Mouse (Mus musculus): ENCODE data around the gene Agmat. TPM values are rescaled to one million over a fixed set of nuclear protein-coding genes. Genes with fewer than 3 reads are reported as not detected.
A peak's percentile ranks its signal among the peaks of the same experiment; 100 is the strongest.

Gene Agmat
- total RNA-seq, 2 experiments from 2014 or later: 2.0 to 2.7 TPM

DNA sequence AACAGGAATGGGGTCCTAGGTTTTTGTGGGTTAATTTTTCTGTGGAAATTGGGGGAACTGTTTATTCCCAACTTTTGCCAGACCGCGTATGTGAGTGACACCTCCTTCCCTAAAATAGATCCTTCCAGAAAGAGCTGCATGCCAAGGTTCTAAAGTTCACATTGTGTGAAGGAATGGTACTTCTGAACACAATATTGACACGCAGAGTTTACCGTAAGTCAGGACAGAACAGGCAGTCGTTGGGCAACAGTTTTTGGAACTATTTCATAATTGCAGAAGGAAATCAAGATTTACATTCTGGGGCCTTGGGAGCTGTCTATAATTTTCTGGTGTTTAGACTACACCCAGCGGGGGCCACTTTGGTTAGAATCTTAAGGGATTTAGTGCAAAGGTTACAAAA is 24.5 kb upstream of the Agmat start:
- no peak for TF ChIP-seq CTCF (IDR thresholded peaks at IDR 0.05)
- no peak for DNase-seq (ENCODE audit: extremely low spot score in 1 of 2, low spot score in 2 of 2)
- peak overlapping the region; percentile 72 for H3K4me3 ChIP-seq
- intact Hi-C loops (cut with DNase I): loop anchor here (1.0 to 10.0 kb wide), 3 partner anchors 58 to 233 kb away; partner anchors contain the start of genes Casp9 and Plekhm2
- peak overlapping the region; percentile 94; the same call in 1 of the 2 replicates for H3K27ac ChIP-seq

DNA sequence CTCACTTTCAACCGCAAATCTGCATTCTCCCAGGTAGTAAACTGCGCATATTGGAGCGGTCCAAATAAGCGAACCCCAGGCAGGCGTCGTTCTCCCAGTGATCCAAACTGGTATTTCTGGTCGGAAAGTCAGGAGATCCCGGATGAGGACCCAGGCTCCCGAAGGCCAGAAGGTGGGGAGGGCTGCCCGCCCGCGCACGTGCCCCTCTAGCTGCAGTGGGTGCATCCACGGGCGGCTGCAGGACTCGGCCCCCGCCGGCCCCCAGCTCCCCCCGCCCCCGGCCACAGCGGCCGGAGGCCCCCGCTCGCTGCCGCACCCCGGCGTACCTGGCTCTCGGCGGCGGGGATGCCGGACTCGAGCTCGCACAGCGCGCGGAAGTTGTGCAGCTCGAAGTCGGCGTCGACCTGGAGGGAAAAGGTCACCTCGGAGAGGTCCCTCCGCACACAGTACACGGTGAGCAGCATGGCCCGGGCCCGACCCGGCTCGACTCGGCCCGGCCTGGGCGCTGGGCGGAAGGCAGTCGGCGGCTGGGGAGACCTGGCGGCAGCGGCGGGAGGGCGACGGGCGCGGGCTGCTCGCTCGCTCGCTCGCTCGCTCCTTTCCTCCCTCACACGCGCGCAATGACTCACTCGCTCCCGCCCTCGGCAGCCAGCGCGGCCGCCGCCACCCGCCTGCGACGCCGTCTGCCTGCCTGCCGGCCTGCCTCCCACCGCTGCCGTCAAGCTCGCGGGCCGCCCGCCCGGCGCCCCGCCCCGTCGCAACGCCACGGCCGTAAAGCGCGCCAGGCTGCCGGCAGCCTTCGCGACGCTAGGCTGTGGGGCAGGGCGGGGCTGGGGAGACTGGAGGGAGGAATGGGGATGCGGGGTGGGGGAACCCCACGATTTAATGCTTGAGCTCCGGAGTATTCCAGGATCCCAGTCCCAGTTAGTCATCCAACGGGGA is 23.5 kb upstream of the Agmat start, which contains the start of gene Ddi2:
TSS of gene Ddi2 (minus strand) at position 689 of the 942 bp plus-strand sequence.
- Histone ChIP-seq H3K4me3 (peak within 1 kb of the TSS; percentile 72), H3K27ac (peak within 1 kb of the TSS; percentile 94)
- DNase-seq (ENCODE audit: extremely low spot score in 1 of 2, low spot score in 2 of 2): peak; percentile 95 to 96
- intact Hi-C loops (cut with DNase I): loop anchor here (1.0 to 10.0 kb wide), 3 partner anchors 59 to 232 kb away; partner anchors contain the start of genes Casp9 and Plekhm2
- TF ChIP-seq CTCF (IDR thresholded peaks at IDR 0.05): no peak

GRCm38 (mm10) chr4:141723673-141724068 is 22.8 kb upstream of the Agmat start:
- intact Hi-C loops (cut with DNase I): loop anchor here (2.0 to 10.0 kb wide), 2 partner anchors 69 to 231 kb away; partner anchors contain the start of gene Casp9
- Histone ChIP-seq H3K4me3 (peak overlapping the region; percentile 72), H3K27ac (peak overlapping the region; percentile 90)
- DNase-seq (ENCODE audit: extremely low spot score in 1 of 2, low spot score in 2 of 2): peak in 1 of 2 experiments; percentile 16
- TF ChIP-seq CTCF (IDR thresholded peaks at IDR 0.05): no peak

DNA sequence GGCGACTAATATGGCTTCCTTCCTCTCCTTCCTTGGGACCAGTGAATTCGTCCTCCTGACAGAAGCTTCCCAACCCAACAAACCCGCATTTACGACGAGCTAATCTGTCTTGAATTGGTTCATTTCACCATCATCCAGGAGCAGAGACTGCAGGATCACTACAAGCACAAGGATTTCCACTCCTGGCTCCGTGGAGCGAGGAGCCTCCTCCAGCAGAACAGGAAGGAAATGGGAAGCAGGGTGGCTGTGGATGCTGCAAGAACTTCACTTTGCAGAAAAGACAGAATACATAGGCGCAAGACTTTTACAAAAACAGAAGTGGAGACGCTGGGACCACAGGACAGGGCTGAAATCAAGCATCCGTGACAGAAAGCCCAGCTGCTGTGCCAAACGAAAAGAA is 21.9 kb upstream of the Agmat start:
- no peak for TF ChIP-seq CTCF (IDR thresholded peaks at IDR 0.05)
- no peak for DNase-seq (ENCODE audit: extremely low spot score in 1 of 2, low spot score in 2 of 2)
- no peak overlapping the region for H3K4me3 ChIP-seq
- intact Hi-C loops (cut with DNase I): loop anchor here (10.0 kb wide), 1 partner anchor 230 kb away; no protein-coding TSS in a partner anchor
- no peak overlapping the region for H3K27ac ChIP-seq

- H3K4me3 ChIP-seq: no peak overlapping the region
- intact Hi-C loops (cut with DNase I): loop anchor here (10.0 kb wide), 1 partner anchor 230 kb away; no protein-coding TSS in a partner anchor
- no peak for DNase-seq (ENCODE audit: extremely low spot score in 1 of 2, low spot score in 2 of 2)
Measured at GRCm38 (mm10) chr4:141725277-141725676, 21.2 kb upstream of the Agmat start.

GRCm38 (mm10) chr4:141725738-141726137 is 20.7 kb upstream of the Agmat start:
- intact Hi-C loops (cut with DNase I): loop anchor here (10.0 kb wide), 1 partner anchor 229 kb away; no protein-coding TSS in a partner anchor
- DNase-seq (ENCODE audit: extremely low spot score in 1 of 2, low spot score in 2 of 2): no peak
- no peak for TF ChIP-seq CTCF (IDR thresholded peaks at IDR 0.05)
- Histone ChIP-seq H3K4me3 (no peak overlapping the region), H3K27ac (no peak overlapping the region)

More at GRCm38 (mm10) chr4:141725277-141725676, 21.2 kb upstream of the Agmat start:
- no peak for TF ChIP-seq CTCF (IDR thresholded peaks at IDR 0.05)
- no peak overlapping the region for H3K27ac ChIP-seq

DNA sequence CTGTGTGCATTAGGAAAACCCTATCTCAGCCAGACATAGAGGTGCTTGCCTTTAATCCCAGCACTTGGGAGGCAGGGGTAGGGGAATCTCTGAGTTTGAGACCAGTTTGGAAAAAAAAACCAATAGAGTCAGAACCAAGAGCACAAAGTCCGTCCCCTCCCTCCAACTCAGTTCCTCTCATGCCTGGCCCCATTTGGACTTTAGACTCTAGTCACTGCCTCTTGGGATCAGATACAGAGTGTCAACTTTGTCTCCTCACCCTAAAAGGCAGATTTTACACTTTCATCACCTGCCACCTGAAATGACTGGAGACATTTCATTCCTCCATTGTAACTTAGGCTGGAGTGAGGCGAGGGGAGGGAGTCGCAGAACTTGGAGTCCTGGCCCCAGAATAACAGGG is 17.2 kb upstream of the Agmat start:
- intact Hi-C loops (cut with DNase I): loop anchor here (10.0 kb wide), 1 partner anchor 226 kb away; no protein-coding TSS in a partner anchor
- no peak for DNase-seq (ENCODE audit: extremely low spot score in 1 of 2, low spot score in 2 of 2)
- no peak overlapping the region for H3K4me3 ChIP-seq
- TF ChIP-seq CTCF (IDR thresholded peaks at IDR 0.05): no peak
- no peak overlapping the region; the same call in 1 of the 2 replicates for H3K27ac ChIP-seq

DNA sequence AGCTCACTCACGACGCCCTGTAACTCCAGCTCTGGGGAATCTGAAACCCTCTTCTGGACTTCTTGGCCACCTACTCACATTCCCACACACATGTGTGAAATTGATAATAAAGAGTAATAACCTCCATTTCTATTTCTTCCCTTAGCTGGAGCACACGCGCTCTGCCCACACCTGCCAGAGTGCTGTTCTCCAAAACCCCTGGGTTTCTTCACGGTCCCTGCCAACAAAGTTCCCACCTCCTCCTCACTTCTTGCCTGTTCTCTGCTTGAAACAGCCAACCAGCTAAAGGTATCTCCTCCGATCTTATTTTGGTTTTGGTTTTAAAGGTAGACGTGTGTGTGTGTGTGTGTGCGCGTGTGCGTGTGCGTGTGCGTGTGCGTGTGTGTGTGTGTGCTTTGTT is 16.1 kb upstream of the Agmat start:
- no peak overlapping the region for H3K4me3 ChIP-seq
- peak; percentile 22 to 37 for DNase-seq (ENCODE audit: extremely low spot score in 1 of 2, low spot score in 2 of 2)
- no peak overlapping the region; the same call in 1 of the 2 replicates for H3K27ac ChIP-seq
- intact Hi-C loops (cut with DNase I): loop anchor here (2.0 kb wide), 1 partner anchor 50 kb away; no protein-coding TSS in a partner anchor
- no peak for TF ChIP-seq CTCF (IDR thresholded peaks at IDR 0.05)

GRCm38 (mm10) chr4:141731766-141732165 is 14.7 kb upstream of the Agmat start:
- H3K4me3 ChIP-seq: no peak overlapping the region
- no peak for DNase-seq (ENCODE audit: extremely low spot score in 1 of 2, low spot score in 2 of 2)
- no peak for TF ChIP-seq CTCF (IDR thresholded peaks at IDR 0.05)
- intact Hi-C loops (cut with DNase I): loop anchor here (2.0 kb wide), 1 partner anchor 49 kb away; no protein-coding TSS in a partner anchor
- H3K27ac ChIP-seq: no peak overlapping the region

- DNase-seq (ENCODE audit: extremely low spot score in 1 of 2, low spot score in 2 of 2): peak; percentile 93
- H3K4me3 ChIP-seq: peak overlapping the region; percentile 52
- peak overlapping the region; percentile 81 for H3K27ac ChIP-seq
- no peak for TF ChIP-seq CTCF (IDR thresholded peaks at IDR 0.05)
- intact Hi-C loops (cut with DNase I): no loop called here
Measured at GRCm38 (mm10) chr4:141734446-141735205, 11.8 kb upstream of the Agmat start.

- intact Hi-C loops (cut with DNase I): no loop called here
Measured at GRCm38 (mm10) chr4:141735206-141735560, 11.3 kb upstream of the Agmat start.

More at GRCm38 (mm10) chr4:141735206-141735560, 11.3 kb upstream of the Agmat start:
- no peak for DNase-seq (ENCODE audit: extremely low spot score in 1 of 2, low spot score in 2 of 2)
- TF ChIP-seq CTCF (IDR thresholded peaks at IDR 0.05): no peak
- Histone ChIP-seq H3K27ac (peak overlapping the region; percentile 81), H3K4me3 (peak overlapping the region; percentile 52)

All from left cerebral cortex, adult 2 months (tissue).